Mouse (Mus musculus): ENCODE data around the gene Mreg. TPM values are rescaled to one million over a fixed set of nuclear protein-coding genes. Genes with fewer than 3 reads are reported as not detected.
A peak's percentile ranks its signal among the peaks of the same experiment; 100 is the strongest.

Gene Mreg
- total RNA-seq, 1 experiment, result 94.8 TPM

GRCm38 (mm10) chr1:72179947-72180346, 32.2 kb downstream of the Mreg start:
- Histone ChIP-seq H3K9me3 (ENCODE audit: control insufficient read depth, insufficient read depth, low read depth, low read length) (no peaks in the 10 kb centered on the region), H3K27ac (ENCODE audit: insufficient read depth, low read depth, low read length, poor library complexity, severe bottlenecking) (no peak overlapping the region), H3K36me3 (ENCODE audit: control insufficient read depth, insufficient read depth, low read length, poor library complexity, severe bottlenecking) (peaks cover 22% of the 10 kb centered on the region; the same call in 1 of the 2 replicates), H3K4me3 (ENCODE audit: insufficient read depth in 1 of 2, low read depth in 1 of 2, low read length in 2 of 2, poor library complexity in 1 of 2, severe bottlenecking in 1 of 2) (no peak overlapping the region), H3K9ac (ENCODE audit: insufficient read depth, low read depth, low read length, poor library complexity, severe bottlenecking) (no peak overlapping the region), H3K4me1 (ENCODE audit: control insufficient read depth in 2 of 2, insufficient read depth in 2 of 2, low read length in 2 of 2, poor library complexity in 1 of 2) (peaks cover 3 to 33% of the 10 kb centered on the region in 2 experiments; a peak in 2 of 4 replicates)
- TF ChIP-seq ZC3H11A (IDR thresholded peaks at IDR 0.05; ENCODE audit: borderline replicate concordance, low read depth, low read length), result no peak
- DNase-seq (ENCODE audit: low read depth, low spot score), result no peak
- in situ Hi-C loops (cut with MboI; ENCODE audit: low sequenced_read_pairs in 2 of 2, unreplicated experiment in 2 of 2), result no loop called here

GRCm38 (mm10) chr1:72176239-72176638, 35.9 kb downstream of the Mreg start:
- in situ Hi-C loops (cut with MboI; ENCODE audit: low sequenced_read_pairs in 2 of 2, unreplicated experiment in 2 of 2), result no loop called here
- Histone ChIP-seq H3K27ac (ENCODE audit: insufficient read depth, low read depth, low read length, poor library complexity, severe bottlenecking) (no peak overlapping the region), H3K9ac (ENCODE audit: insufficient read depth, low read depth, low read length, poor library complexity, severe bottlenecking) (no peak overlapping the region), H3K36me3 (ENCODE audit: control insufficient read depth, insufficient read depth, low read length, poor library complexity, severe bottlenecking) (peaks cover 13% of the 10 kb centered on the region; the same call in 1 of the 2 replicates), H3K9me3 (ENCODE audit: control insufficient read depth, insufficient read depth, low read depth, low read length) (no peaks in the 10 kb centered on the region), H3K4me3 (ENCODE audit: insufficient read depth in 1 of 2, low read depth in 1 of 2, low read length in 2 of 2, poor library complexity in 1 of 2, severe bottlenecking in 1 of 2) (no peak overlapping the region), H3K4me1 (ENCODE audit: control insufficient read depth in 2 of 2, insufficient read depth in 2 of 2, low read length in 2 of 2, poor library complexity in 1 of 2) (peaks cover 2 to 32% of the 10 kb centered on the region in 2 experiments; a peak in 2 of 4 replicates)
- TF ChIP-seq CHD2 (IDR thresholded peaks at IDR 0.05; ENCODE audit: low read depth, low read length) (no peak), ZC3H11A (IDR thresholded peaks at IDR 0.05; ENCODE audit: borderline replicate concordance, low read depth, low read length) (no peak), ZNF384 (IDR thresholded peaks at IDR 0.05; ENCODE audit: low read depth, low read length) (no peak), MAFK (IDR thresholded peaks at IDR 0.05; ENCODE audit: insufficient read depth, low read depth, low read length) (no peak), HCFC1 (IDR thresholded peaks at IDR 0.05; ENCODE audit: borderline replicate concordance, insufficient read depth, low read length) (no peak)
- DNase-seq (ENCODE audit: low read depth, low spot score), result no peak

DNA sequence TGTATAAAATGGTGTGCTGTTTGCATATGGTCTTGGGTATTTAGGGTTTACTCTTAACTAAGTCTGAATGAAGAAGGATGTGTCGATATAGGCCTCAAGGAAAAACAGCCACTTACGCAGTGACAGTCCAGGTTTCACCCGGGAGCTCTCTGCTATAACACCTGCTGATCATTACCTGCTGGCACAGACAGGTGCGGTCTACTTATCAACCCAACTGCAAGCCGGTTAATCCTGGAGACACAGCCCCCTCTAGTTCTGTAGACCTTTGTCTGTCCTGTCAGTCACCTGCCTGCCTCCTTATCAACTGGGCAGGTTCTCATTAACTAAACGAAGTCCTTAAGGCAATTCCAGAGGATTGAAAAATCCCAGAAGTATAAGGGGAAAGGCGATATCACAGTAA, 37.9 kb downstream of the Mreg start:
- in situ Hi-C loops (cut with MboI; ENCODE audit: low sequenced_read_pairs in 2 of 2, unreplicated experiment in 2 of 2), result no loop called here
- Histone ChIP-seq H3K9me3 (ENCODE audit: control insufficient read depth, insufficient read depth, low read depth, low read length) (no peaks in the 10 kb centered on the region), H3K4me1 (ENCODE audit: control insufficient read depth in 2 of 2, insufficient read depth in 2 of 2, low read length in 2 of 2, poor library complexity in 1 of 2) (peaks cover 2 to 27% of the 10 kb centered on the region in 2 experiments; a peak in 2 of 4 replicates), H3K27ac (ENCODE audit: insufficient read depth, low read depth, low read length, poor library complexity, severe bottlenecking) (no peak overlapping the region), H3K4me3 (ENCODE audit: insufficient read depth in 1 of 2, low read depth in 1 of 2, low read length in 2 of 2, poor library complexity in 1 of 2, severe bottlenecking in 1 of 2) (no peak overlapping the region), H3K9ac (ENCODE audit: insufficient read depth, low read depth, low read length, poor library complexity, severe bottlenecking) (no peak overlapping the region), H3K36me3 (ENCODE audit: control insufficient read depth, insufficient read depth, low read length, poor library complexity, severe bottlenecking) (peaks cover 12% of the 10 kb centered on the region; the same call in 1 of the 2 replicates)
- TF ChIP-seq ZNF384 (IDR thresholded peaks at IDR 0.05; ENCODE audit: low read depth, low read length), result no peak
- no peak for DNase-seq (ENCODE audit: low read depth, low spot score)

DNA sequence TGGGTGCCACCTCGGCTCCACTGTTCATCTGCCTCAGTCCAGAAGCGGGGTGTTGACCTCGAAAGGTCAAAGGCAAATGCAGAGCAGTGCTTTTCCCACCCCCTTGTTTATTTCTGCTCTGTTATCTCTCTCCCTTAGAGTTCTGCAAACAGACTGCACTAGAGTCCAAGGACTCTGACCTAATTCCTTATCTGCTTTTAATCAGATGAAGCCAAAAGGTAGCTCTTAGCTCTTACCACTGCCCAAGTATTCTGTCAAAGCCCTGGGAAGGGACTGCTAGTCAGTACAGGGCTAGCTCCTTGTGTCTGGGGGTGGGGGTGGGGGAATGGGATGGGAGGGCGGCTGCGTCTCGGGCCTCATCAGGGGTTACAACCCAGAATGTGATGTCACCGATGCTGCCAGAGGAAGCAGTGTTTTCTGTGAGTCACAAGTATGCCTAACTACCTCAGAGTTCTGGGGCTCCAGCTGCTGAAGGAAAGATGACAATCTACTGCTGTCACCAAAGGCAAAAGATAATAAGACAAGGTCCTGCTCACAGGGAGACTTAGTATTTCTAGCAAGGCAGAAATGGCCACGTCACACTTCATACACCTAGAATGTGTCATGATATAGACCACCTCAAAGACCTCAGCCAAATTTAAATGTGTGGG, 38.6 kb downstream of the Mreg start:
- H3K9ac ChIP-seq (ENCODE audit: insufficient read depth, low read depth, low read length, poor library complexity, severe bottlenecking), result no peak overlapping the region; the same call in 1 of the 2 replicates
- H3K4me3 ChIP-seq (ENCODE audit: insufficient read depth in 1 of 2, low read depth in 1 of 2, low read length in 2 of 2, poor library complexity in 1 of 2, severe bottlenecking in 1 of 2), result no peak overlapping the region
- peaks cover 2 to 23% of the 10 kb centered on the region in 2 experiments; a peak in 2 of 4 replicates for H3K4me1 ChIP-seq (ENCODE audit: control insufficient read depth in 2 of 2, insufficient read depth in 2 of 2, low read length in 2 of 2, poor library complexity in 1 of 2)
- peak overlapping the region; percentile 41 for H3K27ac ChIP-seq (ENCODE audit: insufficient read depth, low read depth, low read length, poor library complexity, severe bottlenecking)
- H3K9me3 ChIP-seq (ENCODE audit: control insufficient read depth, insufficient read depth, low read depth, low read length), result no peaks in the 10 kb centered on the region
- DNase-seq (ENCODE audit: low read depth, low spot score), result peak; percentile 31
- TF ChIP-seq ZNF384 (IDR thresholded peaks at IDR 0.05; ENCODE audit: low read depth, low read length) (no peak), CHD2 (IDR thresholded peaks at IDR 0.05; ENCODE audit: low read depth, low read length) (no peak)
- in situ Hi-C loops (cut with MboI; ENCODE audit: low sequenced_read_pairs in 2 of 2, unreplicated experiment in 2 of 2), result no loop called here
- peaks cover 11% of the 10 kb centered on the region; the same call in 1 of the 2 replicates for H3K36me3 ChIP-seq (ENCODE audit: control insufficient read depth, insufficient read depth, low read length, poor library complexity, severe bottlenecking)

- Histone ChIP-seq H3K27ac (ENCODE audit: insufficient read depth, low read depth, low read length, poor library complexity, severe bottlenecking) (no peak overlapping the region; the same call in 1 of the 2 replicates), H3K4me3 (ENCODE audit: insufficient read depth in 1 of 2, low read depth in 1 of 2, low read length in 2 of 2, poor library complexity in 1 of 2, severe bottlenecking in 1 of 2) (no peak overlapping the region), H3K36me3 (ENCODE audit: control insufficient read depth, insufficient read depth, low read length, poor library complexity, severe bottlenecking) (peaks cover 8% of the 10 kb centered on the region; the same call in 1 of the 2 replicates), H3K9me3 (ENCODE audit: control insufficient read depth, insufficient read depth, low read depth, low read length) (no peaks in the 10 kb centered on the region), H3K9ac (ENCODE audit: insufficient read depth, low read depth, low read length, poor library complexity, severe bottlenecking) (no peak overlapping the region), H3K4me1 (ENCODE audit: control insufficient read depth in 2 of 2, insufficient read depth in 2 of 2, low read length in 2 of 2, poor library complexity in 1 of 2) (peaks cover 2 to 21% of the 10 kb centered on the region in 2 experiments; a peak in 2 of 4 replicates)
- in situ Hi-C loops (cut with MboI; ENCODE audit: low sequenced_read_pairs in 2 of 2, unreplicated experiment in 2 of 2), result no loop called here
- DNase-seq (ENCODE audit: low read depth, low spot score), result peak; percentile 44
- no peak for TF ChIP-seq ZNF384 (IDR thresholded peaks at IDR 0.05; ENCODE audit: low read depth, low read length)
- no peak for TF ChIP-seq CHD2 (IDR thresholded peaks at IDR 0.05; ENCODE audit: low read depth, low read length)
- TF ChIP-seq HCFC1 (IDR thresholded peaks at IDR 0.05; ENCODE audit: borderline replicate concordance, insufficient read depth, low read length), result no peak
These were observed 39.3 kb downstream of the Mreg start for GRCm38 (mm10) chr1:72172788-72173187.
